Mouse (Mus musculus): ENCODE results near the gene Spdl1. TPM values are rescaled to one million over a fixed set of nuclear protein-coding genes. Genes with fewer than 3 reads are reported as not detected.
A peak's percentile ranks its signal among the peaks of the same experiment; 100 is the strongest.

Spdl1 gene
- polyA plus RNA-seq (2014; fragmentation: Nextera tagmentation; extraction: Ambion mirVana) = 10.2 and 11.4 TPM in 2 replicates

DNA sequence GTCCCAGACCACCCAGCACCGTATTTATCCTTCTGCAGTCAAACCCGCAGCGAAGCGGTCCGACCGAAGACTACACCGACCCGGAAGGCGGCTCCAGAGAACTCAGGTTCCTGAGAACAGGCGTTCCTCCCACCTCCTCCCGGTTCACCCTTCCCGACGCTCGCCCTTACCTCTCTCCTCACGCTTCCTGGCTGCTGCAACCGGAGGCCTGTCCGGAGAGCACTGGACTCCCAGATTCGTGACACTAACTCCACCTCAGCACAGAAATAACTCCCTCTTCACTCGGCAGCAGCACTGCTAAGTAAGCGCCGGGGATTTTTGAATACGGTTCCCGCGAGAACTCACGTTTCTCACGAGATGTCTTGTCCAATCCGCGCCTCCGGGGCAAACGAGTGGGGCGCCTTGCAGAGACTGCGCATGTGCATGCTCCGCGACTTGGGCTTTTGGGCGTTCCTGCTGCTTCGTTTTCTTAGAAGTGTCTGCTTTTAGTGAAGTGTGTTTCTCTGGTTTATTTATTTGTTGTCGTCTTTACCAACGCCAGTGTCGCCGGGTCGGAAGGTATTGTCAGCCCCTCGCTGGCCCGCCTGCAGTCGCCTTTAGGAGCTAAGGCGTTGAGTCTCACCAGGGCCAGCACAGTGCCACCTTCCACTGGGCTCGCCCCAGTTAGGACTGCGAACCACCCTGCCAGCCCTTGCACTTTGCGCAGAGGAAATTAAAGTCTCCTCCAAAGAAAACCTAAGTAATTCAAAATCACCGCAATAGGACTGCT lies at the start of gene Spdl1:
TSS of gene Spdl1 (minus strand) at position 324 of the 769 bp plus-strand sequence.
- under 1% methylated on average over 49 of the region's 49 CpGs for WGBS

DNA sequence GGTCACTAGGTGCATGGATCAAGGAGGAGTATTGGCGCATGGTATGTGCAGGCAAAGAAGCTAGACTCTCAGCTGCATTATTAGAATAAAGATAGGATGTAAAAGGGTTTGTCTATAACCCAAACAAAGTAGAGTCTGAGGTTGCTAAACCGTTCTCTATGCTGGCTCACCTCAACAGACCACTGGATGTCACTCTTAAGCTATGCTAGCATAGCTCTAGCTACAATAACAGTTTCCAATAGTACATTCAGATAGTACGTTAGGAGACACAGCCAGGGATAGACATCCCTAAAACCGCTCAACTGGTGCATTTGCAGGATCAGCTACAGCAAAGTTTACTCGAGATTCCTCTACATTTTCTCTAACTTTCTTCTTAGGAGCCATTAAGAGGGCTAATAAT lies 48.1 kb upstream of the Spdl1 start:
- no peaks in the 10 kb centered on the region for H3K4me1 ChIP-seq (ENCODE audit: control insufficient read depth, insufficient read depth, low read length)
- no peak overlapping the region for H3K4me3 ChIP-seq (ENCODE audit: low read depth, low read length)
- WGBS = 52% methylated on average over 5 of the region's 5 CpGs
- no peaks in the 10 kb centered on the region for H3K9me3 ChIP-seq (replicated peaks; ENCODE audit: control insufficient read depth, low read length)
- DNase-seq (ENCODE audit: low spot score) (peak; percentile 78), ATAC-seq (peak; percentile 66; the same call in 1 of the 2 replicates)
- H3K4me2 ChIP-seq (ENCODE audit: low read length) = no peak overlapping the region
- H3K36me3 ChIP-seq (ENCODE audit: control insufficient read depth, insufficient read depth, low read length) = no peaks in the 10 kb centered on the region
- no peaks in the 10 kb centered on the region for H3K27me3 ChIP-seq (replicated peaks; ENCODE audit: control insufficient read depth, insufficient read depth, low read length)
- H3K9ac ChIP-seq (ENCODE audit: low read length) = no peak overlapping the region
- H3K27ac ChIP-seq (ENCODE audit: low read depth, low read length) = no peak overlapping the region

More for the DNA sequence above, at the start of gene Spdl1:
- peak within 1 kb of the TSS; percentile 67 for H3K4me3 ChIP-seq (ENCODE audit: low read depth, low read length)
- DNase-seq (ENCODE audit: low spot score) (peak; percentile 99), ATAC-seq (peak; percentile 98)
- H3K4me1 ChIP-seq (ENCODE audit: control insufficient read depth, insufficient read depth, low read length) = peaks cover 5% of the 10 kb centered on the region; the same call in 1 of the 2 replicates
- H3K27ac ChIP-seq (ENCODE audit: low read depth, low read length) = no peak within 1 kb of the TSS
- H3K9me3 ChIP-seq (replicated peaks; ENCODE audit: control insufficient read depth, low read length) = no peaks in the 10 kb centered on the region
- H3K27me3 ChIP-seq (replicated peaks; ENCODE audit: control insufficient read depth, insufficient read depth, low read length) = no peaks in the 10 kb centered on the region
- peak within 1 kb of the TSS; percentile 77 for H3K4me2 ChIP-seq (ENCODE audit: low read length)
- peaks cover 15% of the 10 kb centered on the region for H3K36me3 ChIP-seq (ENCODE audit: control insufficient read depth, insufficient read depth, low read length)
- peak within 1 kb of the TSS; percentile 72 for H3K9ac ChIP-seq (ENCODE audit: low read length)

DNA sequence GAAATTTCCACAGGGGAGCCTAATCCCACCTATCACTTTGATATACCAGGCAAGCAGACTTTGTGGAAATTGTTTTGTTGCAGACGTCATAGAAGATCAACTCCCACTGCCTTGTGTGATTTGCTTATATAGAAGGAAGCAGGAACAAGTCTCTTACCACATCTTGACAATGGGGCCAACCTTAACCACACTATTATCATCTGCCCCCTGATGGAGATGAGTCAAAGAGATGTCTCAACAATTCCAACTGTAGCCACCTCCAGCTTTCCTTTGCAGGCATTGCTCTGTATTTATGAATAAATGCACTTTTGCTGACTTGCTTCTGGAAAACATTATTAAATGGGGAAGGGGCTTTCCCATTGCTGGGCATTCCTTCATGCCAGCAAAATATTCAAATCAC lies 46.2 kb upstream of the Spdl1 start:
- Histone ChIP-seq H3K36me3 (ENCODE audit: control insufficient read depth, insufficient read depth, low read length) (no peaks in the 10 kb centered on the region), H3K27ac (ENCODE audit: low read depth, low read length) (no peak overlapping the region), H3K4me2 (ENCODE audit: low read length) (no peak overlapping the region), H3K9me3 (replicated peaks; ENCODE audit: control insufficient read depth, low read length) (no peaks in the 10 kb centered on the region), H3K4me1 (ENCODE audit: control insufficient read depth, insufficient read depth, low read length) (no peaks in the 10 kb centered on the region), H3K9ac (ENCODE audit: low read length) (no peak overlapping the region), H3K27me3 (replicated peaks; ENCODE audit: control insufficient read depth, insufficient read depth, low read length) (no peaks in the 10 kb centered on the region), H3K4me3 (ENCODE audit: low read depth, low read length) (no peak overlapping the region)
- WGBS = 81% methylated on average over 1 of the region's 1 CpGs
- DNase-seq (ENCODE audit: low spot score) = no peak
- no peak for ATAC-seq

DNA sequence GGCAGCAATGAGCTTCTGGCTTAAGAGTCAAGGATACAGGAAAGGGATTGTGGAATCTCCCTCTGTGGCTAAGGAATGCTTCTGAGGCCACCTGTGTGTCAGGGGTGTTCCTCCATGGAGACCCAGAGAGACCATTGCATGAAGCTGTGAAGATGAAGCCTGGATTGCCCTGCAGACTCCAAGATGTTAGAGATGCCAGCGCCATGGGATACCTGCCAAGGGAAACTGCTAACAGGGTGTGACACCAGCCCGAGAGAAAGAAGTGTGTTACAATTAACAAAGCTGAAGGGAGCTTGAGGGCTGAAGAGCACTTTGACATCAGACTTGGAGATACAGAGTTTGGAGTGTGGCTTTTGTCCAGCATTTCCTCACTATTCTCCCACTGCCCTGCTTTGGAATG lies 40.4 kb upstream of the Spdl1 start:
- DNase-seq (ENCODE audit: low spot score) = no peak
- H3K27ac ChIP-seq (ENCODE audit: low read depth, low read length) = no peak overlapping the region
- H3K4me2 ChIP-seq (ENCODE audit: low read length) = no peak overlapping the region
- no peaks in the 10 kb centered on the region for H3K27me3 ChIP-seq (replicated peaks; ENCODE audit: control insufficient read depth, insufficient read depth, low read length)
- H3K36me3 ChIP-seq (ENCODE audit: control insufficient read depth, insufficient read depth, low read length) = no peaks in the 10 kb centered on the region
- no peak overlapping the region for H3K9ac ChIP-seq (ENCODE audit: low read length)
- no peaks in the 10 kb centered on the region for H3K9me3 ChIP-seq (replicated peaks; ENCODE audit: control insufficient read depth, low read length)
- ATAC-seq = no peak
- no peaks in the 10 kb centered on the region for H3K4me1 ChIP-seq (ENCODE audit: control insufficient read depth, insufficient read depth, low read length)
- no peak overlapping the region for H3K4me3 ChIP-seq (ENCODE audit: low read depth, low read length)
- WGBS = 72% methylated on average over 2 of the region's 2 CpGs

DNA sequence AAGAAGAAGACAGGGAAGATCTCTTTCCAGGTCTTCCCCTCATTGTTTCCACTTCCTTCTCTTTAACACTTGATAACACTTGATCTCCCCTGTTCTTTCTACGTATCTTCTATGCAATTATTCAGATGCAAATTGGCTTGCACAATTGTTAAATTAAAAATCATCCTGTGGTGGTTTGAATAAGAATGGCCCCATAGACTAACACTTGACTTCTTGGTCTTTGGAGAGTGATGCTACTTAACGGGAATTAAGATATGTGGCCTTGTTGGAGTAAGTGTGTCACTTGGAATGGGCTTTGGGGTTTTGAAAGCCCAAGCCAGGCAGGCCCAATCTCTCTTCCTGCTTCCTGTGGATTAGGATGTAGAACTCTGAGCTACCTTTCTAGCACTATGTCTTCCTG lies 39.0 kb upstream of the Spdl1 start:
- H3K36me3 ChIP-seq (ENCODE audit: control insufficient read depth, insufficient read depth, low read length) = no peaks in the 10 kb centered on the region
- no peak for ATAC-seq
- no peaks in the 10 kb centered on the region for H3K27me3 ChIP-seq (replicated peaks; ENCODE audit: control insufficient read depth, insufficient read depth, low read length)
- H3K4me2 ChIP-seq (ENCODE audit: low read length) = no peak overlapping the region
- no peaks in the 10 kb centered on the region for H3K4me1 ChIP-seq (ENCODE audit: control insufficient read depth, insufficient read depth, low read length)
- H3K9ac ChIP-seq (ENCODE audit: low read length) = no peak overlapping the region
- WGBS = 71% methylated on average over 2 of the region's 2 CpGs
- no peak overlapping the region for H3K4me3 ChIP-seq (ENCODE audit: low read depth, low read length)
- no peak for DNase-seq (ENCODE audit: low spot score)
- H3K9me3 ChIP-seq (replicated peaks; ENCODE audit: control insufficient read depth, low read length) = no peaks in the 10 kb centered on the region
- H3K27ac ChIP-seq (ENCODE audit: low read depth, low read length) = no peak overlapping the region

DNA sequence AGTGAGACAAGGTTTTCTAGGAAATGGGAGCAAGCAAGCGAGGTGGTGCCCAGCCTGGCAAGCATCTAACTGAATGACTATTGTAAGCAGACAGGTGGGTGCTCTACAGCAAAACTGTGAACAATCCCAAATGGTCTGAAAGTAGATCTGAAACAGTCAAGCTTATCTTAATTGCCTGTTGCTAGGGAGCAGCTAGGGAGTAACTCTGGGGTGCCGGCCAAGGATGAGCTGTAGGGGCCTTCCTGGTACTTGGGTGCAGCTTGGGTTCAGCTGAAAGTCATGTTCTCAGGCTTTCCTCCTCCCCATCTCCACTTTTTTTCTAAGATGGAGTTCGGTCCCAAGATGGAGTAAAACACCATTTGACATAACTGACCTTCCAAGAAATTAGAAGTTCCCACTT lies 38.5 kb upstream of the Spdl1 start:
- Histone ChIP-seq H3K4me2 (ENCODE audit: low read length) (no peak overlapping the region), H3K27me3 (replicated peaks; ENCODE audit: control insufficient read depth, insufficient read depth, low read length) (peaks cover 2% of the 10 kb centered on the region; the same call in 1 of the 2 replicates), H3K9me3 (replicated peaks; ENCODE audit: control insufficient read depth, low read length) (no peaks in the 10 kb centered on the region), H3K4me3 (ENCODE audit: low read depth, low read length) (no peak overlapping the region), H3K9ac (ENCODE audit: low read length) (no peak overlapping the region), H3K36me3 (ENCODE audit: control insufficient read depth, insufficient read depth, low read length) (no peaks in the 10 kb centered on the region), H3K4me1 (ENCODE audit: control insufficient read depth, insufficient read depth, low read length) (no peaks in the 10 kb centered on the region), H3K27ac (ENCODE audit: low read depth, low read length) (no peak overlapping the region)
- no peak for DNase-seq (ENCODE audit: low spot score)
- no peak for ATAC-seq
- WGBS = 78% methylated on average over 3 of the region's 3 CpGs

DNA sequence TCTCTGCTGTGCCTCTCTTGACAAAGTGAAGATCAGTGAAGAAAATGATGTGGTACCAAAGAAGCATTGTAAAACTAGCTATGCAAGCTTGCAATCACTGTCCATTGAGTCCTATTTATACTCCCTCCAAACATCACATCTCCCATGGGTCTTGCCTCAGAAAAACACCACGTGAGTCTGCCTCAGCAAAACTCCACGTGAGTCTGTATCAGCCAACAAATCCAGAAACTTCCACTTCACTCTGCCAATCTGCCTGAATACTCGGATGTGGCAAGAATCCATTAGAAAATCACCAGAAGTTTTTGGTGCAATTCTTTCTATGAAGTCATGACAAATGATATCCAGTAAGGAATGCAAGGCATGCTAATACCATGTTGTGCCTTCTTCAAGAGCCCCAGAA lies 38.0 kb upstream of the Spdl1 start:
- Histone ChIP-seq H3K27ac (ENCODE audit: low read depth, low read length) (no peak overlapping the region), H3K4me2 (ENCODE audit: low read length) (no peak overlapping the region), H3K4me3 (ENCODE audit: low read depth, low read length) (no peak overlapping the region), H3K4me1 (ENCODE audit: control insufficient read depth, insufficient read depth, low read length) (no peaks in the 10 kb centered on the region), H3K9ac (ENCODE audit: low read length) (no peak overlapping the region), H3K9me3 (replicated peaks; ENCODE audit: control insufficient read depth, low read length) (no peaks in the 10 kb centered on the region), H3K27me3 (replicated peaks; ENCODE audit: control insufficient read depth, insufficient read depth, low read length) (peaks cover 3% of the 10 kb centered on the region; the same call in 1 of the 2 replicates), H3K36me3 (ENCODE audit: control insufficient read depth, insufficient read depth, low read length) (no peaks in the 10 kb centered on the region)
- no peak for ATAC-seq
- DNase-seq (ENCODE audit: low spot score) = no peak
- WGBS = 82% methylated on average over 3 of the region's 3 CpGs

DNA sequence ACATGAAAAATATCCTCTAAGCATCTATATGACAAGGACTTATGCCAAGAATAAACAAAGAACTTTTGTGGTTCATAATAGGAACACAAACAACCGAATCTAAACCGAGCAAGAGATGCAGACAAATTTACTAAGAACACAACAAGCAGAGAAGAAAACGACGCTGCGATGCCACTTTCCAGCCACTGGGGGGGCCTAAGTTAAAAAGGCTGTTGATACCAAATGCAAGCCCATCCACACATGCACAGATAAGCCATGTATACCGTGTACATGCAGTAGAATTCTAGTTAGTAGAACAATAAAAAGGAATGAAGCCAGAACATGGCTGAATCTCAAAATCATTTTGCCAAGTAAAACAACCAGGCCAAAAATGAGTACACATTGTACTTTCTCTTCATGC lies 35.2 kb upstream of the Spdl1 start:
- Histone ChIP-seq H3K27ac (ENCODE audit: low read depth, low read length) (no peak overlapping the region), H3K4me3 (ENCODE audit: low read depth, low read length) (no peak overlapping the region), H3K27me3 (replicated peaks; ENCODE audit: control insufficient read depth, insufficient read depth, low read length) (peaks cover 3% of the 10 kb centered on the region; the same call in 1 of the 2 replicates), H3K9me3 (replicated peaks; ENCODE audit: control insufficient read depth, low read length) (no peaks in the 10 kb centered on the region), H3K36me3 (ENCODE audit: control insufficient read depth, insufficient read depth, low read length) (no peaks in the 10 kb centered on the region), H3K9ac (ENCODE audit: low read length) (no peak overlapping the region), H3K4me2 (ENCODE audit: low read length) (no peak overlapping the region), H3K4me1 (ENCODE audit: control insufficient read depth, insufficient read depth, low read length) (no peaks in the 10 kb centered on the region)
- DNase-seq (ENCODE audit: low spot score) = peak; percentile 46
- WGBS = 34% methylated on average over 6 of the region's 6 CpGs
- no peak for ATAC-seq

DNA sequence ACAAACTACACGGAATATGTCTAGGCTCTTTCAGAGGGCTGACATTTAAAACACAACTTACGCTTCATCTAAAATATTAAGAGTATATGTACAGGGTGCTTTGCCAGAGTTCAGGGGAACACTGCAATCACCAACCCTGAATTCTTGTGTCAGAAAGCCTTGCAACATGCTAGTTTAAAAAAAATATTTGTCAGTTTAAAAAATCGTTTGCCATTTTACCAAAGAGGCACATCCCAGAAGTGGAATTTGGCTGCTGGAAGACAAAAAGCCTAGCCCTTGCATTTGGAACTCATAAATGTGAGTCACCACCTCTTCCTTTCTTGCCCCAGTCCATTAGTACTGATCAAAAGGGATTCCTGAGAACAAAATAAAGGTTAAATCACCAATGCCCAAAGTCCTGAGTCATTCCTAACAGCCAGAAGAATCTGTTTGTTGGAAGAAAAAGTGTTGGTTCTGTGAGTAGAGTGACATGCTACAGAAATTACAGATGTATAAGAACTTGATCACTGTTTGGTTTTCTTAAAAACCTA lies 32.4 kb upstream of the Spdl1 start:
- 79% methylated on average over 3 of the region's 3 CpGs for WGBS
- no peak overlapping the region for H3K4me2 ChIP-seq (ENCODE audit: low read length)

More for the DNA sequence above, 32.4 kb upstream of the Spdl1 start:
- H3K4me1 ChIP-seq (ENCODE audit: control insufficient read depth, insufficient read depth, low read length) = no peaks in the 10 kb centered on the region
- H3K36me3 ChIP-seq (ENCODE audit: control insufficient read depth, insufficient read depth, low read length) = no peaks in the 10 kb centered on the region
- no peak overlapping the region for H3K4me3 ChIP-seq (ENCODE audit: low read depth, low read length)
- DNase-seq (ENCODE audit: low spot score) = no peak
- peaks cover 3% of the 10 kb centered on the region; the same call in 1 of the 2 replicates for H3K27me3 ChIP-seq (replicated peaks; ENCODE audit: control insufficient read depth, insufficient read depth, low read length)
- no peak overlapping the region for H3K27ac ChIP-seq (ENCODE audit: low read depth, low read length)
- ATAC-seq = no peak
- no peaks in the 10 kb centered on the region for H3K9me3 ChIP-seq (replicated peaks; ENCODE audit: control insufficient read depth, low read length)
- H3K9ac ChIP-seq (ENCODE audit: low read length) = no peak overlapping the region
